Mouse (Mus musculus) limb, embryonic 11.5 days (tissue): Measurements from ENCODE around the gene Eno4. TPM values are rescaled to one million over a fixed set of nuclear protein-coding genes. Genes with fewer than 3 reads are reported as not detected.
A peak's percentile ranks its signal among the peaks of the same experiment; 100 is the strongest.

Experiments
- ATAC-seq: fragments of 200-750 bp; cut with Nextera tagmentation; 2 replicates; pipeline ENCODE4 v1.8.0; 2017; ENCODE audit warnings: low read depth; ENCODE audit not compliant: insufficient number of reproducible peaks, low FRiP score, low TSS enrichment
- DNase-seq: peaks from one replicate; pipeline ENCODE4 v3.0.0-alpha.2; 2015; ENCODE audit warnings: low spot score
- H3K27ac ChIP-seq: fragments of 300-500 bp; sonication (generic); replicated peaks from 2 replicates; pipeline ENCODE4 v1.5.1; 2014; ENCODE audit warnings: low read depth, mild to moderate bottlenecking, low read length
- H3K27me3 ChIP-seq: fragments of 300-500 bp; sonication (generic); 2 replicates; pipeline ENCODE4 v1.6.1; 2014; ENCODE audit warnings: mild to moderate bottlenecking, low read length, mixed read lengths; ENCODE audit not compliant: control insufficient read depth, insufficient read depth
- H3K36me3 ChIP-seq: fragments of 300-500 bp; sonication (generic); 2 replicates; pipeline ENCODE4 v1.6.1; 2014; ENCODE audit warnings: mild to moderate bottlenecking, low read length, moderate library complexity, mixed read lengths; ENCODE audit not compliant: control insufficient read depth, insufficient read depth
- H3K4me1 ChIP-seq: fragments of 300-500 bp; sonication (generic); 2 replicates; pipeline ENCODE4 v1.6.1; 2014; ENCODE audit warnings: low read length, mixed read lengths; ENCODE audit not compliant: control insufficient read depth, insufficient read depth
- H3K4me2 ChIP-seq: fragments of 300-500 bp; sonication (generic); 2 replicates; pipeline ENCODE4 v1.6.1; 2014; ENCODE audit warnings: low read depth, mild to moderate bottlenecking, moderate library complexity; ENCODE audit not compliant: severe bottlenecking
- H3K4me3 ChIP-seq: fragments of 300-500 bp; sonication (generic); 2 replicates; pipeline ENCODE4 v1.5.1; 2014; ENCODE audit warnings: low read depth, low read length
- H3K9ac ChIP-seq: fragments of 300-500 bp; sonication (generic); 2 replicates; pipeline ENCODE4 v1.6.1; 2014; ENCODE audit warnings: mild to moderate bottlenecking, low read length
- H3K9me3 ChIP-seq: fragments of 300-500 bp; sonication (generic); 2 replicates; pipeline ENCODE4 v1.6.1; 2016; ENCODE audit warnings: low read length; ENCODE audit not compliant: control insufficient read depth
- WGBS: fragments of 180-500 bp; shearing (Covaris S2); extraction: QIAGEN DNeasy Blood & Tissue Kit; methylation state at CpG from one replicate; pipeline ENCODE4 v1.1.7; 2014; 5-methylcytosine and 5-hydroxymethylcytosine counted together
- polyA plus RNA-seq: library from polyadenylated mRNA; unstranded; fragments of >200 nt; fragmentation: Nextera tagmentation; extraction: Ambion mirVana; gene quantifications from 2 replicates; pipeline ENCODE4 v1.2.1, GENCODE M21; 2014

Eno4 gene
- polyA plus RNA-seq, 1 experiment from 2014 or later: 0.59 TPM

DNA sequence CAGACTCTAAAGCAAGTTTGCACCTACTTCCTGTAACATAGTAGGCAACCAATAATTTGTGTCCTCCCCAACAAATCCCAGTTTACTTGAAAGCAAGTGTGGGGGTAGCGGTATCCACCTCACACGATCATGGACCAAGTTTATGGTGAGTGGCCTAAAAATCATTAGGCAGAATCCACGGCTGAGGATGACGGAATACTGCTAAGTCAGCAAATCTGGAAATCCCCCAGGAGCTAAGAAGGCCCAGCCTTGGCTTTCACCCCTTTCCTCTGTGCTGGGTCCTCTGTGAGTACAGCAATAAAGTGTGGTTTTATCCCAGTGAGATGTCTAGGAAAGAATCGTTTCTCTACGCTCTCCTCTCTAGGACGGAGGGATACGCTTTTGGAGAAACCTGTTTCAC is 11.6 kb downstream of the Eno4 start:
- no peak overlapping the region for H3K4me2 ChIP-seq
- ATAC-seq: no peak
- 93% methylated on average over 8 of the region's 8 CpGs for WGBS

DNA sequence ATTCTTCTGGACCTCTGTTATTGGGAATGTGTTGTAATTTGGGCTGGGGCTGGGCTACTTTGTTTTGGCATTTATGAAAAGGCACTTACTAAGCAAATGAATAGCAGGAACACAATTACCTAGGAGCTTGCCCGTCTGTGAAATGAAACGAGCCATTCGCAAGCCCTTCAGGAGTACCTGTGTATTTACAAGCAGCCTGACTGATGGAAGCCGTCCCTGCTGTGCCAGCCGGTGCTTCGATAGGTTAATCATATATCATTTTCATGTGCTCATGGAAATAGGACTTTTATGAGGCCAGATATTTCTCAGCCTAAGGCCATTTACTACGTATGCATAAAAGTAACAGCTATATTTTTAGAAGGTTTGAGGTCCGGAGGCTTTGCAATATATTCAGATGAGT is 19.8 kb downstream of the Eno4 start:
- WGBS: 35% methylated on average over 8 of the region's 8 CpGs
- no peak overlapping the region for H3K9ac ChIP-seq
- H3K4me3 ChIP-seq: no peak overlapping the region
- no peaks in the 10 kb centered on the region for H3K4me1 ChIP-seq
- peaks cover 3% of the 10 kb centered on the region; the same call in 1 of the 2 replicates for H3K27me3 ChIP-seq
- no peak for ATAC-seq
- DNase-seq: no peak
- no peak overlapping the region for H3K4me2 ChIP-seq
- H3K9me3 ChIP-seq: no peaks in the 10 kb centered on the region
- H3K27ac ChIP-seq: no peak overlapping the region
- H3K36me3 ChIP-seq: no peaks in the 10 kb centered on the region

More for the DNA sequence above, 11.6 kb downstream of the Eno4 start:
- DNase-seq: no peak
- Histone ChIP-seq H3K4me3 (no peak overlapping the region), H3K9ac (no peak overlapping the region), H3K9me3 (no peaks in the 10 kb centered on the region), H3K36me3 (no peaks in the 10 kb centered on the region), H3K27me3 (no peaks in the 10 kb centered on the region), H3K4me1 (no peaks in the 10 kb centered on the region), H3K27ac (no peak overlapping the region)

DNA sequence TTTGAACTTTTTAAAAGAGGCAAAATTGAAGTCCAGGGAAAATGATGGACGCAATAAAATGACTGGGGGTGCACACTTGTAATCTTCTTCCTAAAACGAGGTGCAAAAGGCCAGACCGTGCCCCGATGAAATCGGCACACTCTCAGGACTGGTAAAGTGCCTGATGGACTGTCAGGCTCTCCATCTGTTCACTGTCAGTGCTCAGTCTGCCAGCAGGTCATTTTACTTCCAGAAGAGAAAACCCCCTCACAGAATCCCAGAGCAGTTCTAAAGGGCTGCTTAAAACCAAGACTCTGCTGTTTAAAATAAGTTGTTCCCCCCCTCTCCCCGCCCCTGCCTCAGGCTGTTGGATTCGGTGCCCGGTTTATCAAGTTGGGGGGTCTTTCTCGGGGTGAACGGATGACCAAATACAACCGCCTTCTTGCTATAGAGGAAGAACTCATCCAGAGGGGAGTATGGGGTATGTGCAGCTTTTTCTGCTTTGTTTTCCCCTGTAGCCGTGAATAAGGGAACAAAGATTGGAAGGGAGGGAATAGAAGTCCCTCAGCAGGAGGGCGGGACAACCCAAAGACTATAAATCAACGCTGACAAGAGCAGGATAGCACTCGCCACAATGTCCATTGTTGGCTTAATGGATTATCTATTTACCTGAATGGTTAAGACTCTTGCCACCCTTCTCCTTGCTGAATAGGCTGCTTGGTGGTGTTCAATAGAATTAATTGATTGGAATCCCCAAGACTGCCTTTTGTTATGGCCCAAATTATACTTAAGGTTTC is 25.7 kb downstream of the Eno4 start:
- peaks cover 19% of the 10 kb centered on the region for H3K4me1 ChIP-seq
- DNase-seq (no peak), ATAC-seq (no peak)
- no peaks in the 10 kb centered on the region for H3K9me3 ChIP-seq
- no peak overlapping the region for H3K27ac ChIP-seq
- no peak overlapping the region for H3K4me3 ChIP-seq
- no peak overlapping the region for H3K4me2 ChIP-seq
- no peaks in the 10 kb centered on the region for H3K36me3 ChIP-seq
- 33% methylated on average over 15 of the region's 15 CpGs for WGBS
- H3K27me3 ChIP-seq: peaks cover 4% of the 10 kb centered on the region; the same call in 1 of the 2 replicates
- no peak overlapping the region for H3K9ac ChIP-seq

DNA sequence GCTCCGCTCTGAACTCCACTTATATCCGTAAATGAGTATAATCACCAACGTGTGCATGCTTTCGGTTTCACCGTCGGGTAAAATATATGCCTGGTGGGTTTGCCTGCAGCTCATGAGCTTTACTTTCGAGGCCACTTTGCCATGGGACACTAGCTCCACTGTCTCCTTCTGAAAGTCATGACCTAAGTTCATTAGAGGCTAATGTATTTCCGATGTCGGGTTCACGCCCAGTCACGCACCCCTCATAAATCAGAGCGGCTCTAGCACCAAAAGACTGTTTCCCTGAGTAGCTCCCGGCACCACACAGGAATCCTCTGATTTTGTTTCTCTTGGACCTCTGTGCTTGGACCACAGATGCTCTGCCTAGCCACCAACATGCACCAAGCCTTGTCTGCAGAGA is 27.6 kb downstream of the Eno4 start:
- Histone ChIP-seq H3K4me1 (peaks cover 19% of the 10 kb centered on the region), H3K4me2 (no peak overlapping the region)
- 21% methylated on average over 13 of the region's 13 CpGs for WGBS

DNA sequence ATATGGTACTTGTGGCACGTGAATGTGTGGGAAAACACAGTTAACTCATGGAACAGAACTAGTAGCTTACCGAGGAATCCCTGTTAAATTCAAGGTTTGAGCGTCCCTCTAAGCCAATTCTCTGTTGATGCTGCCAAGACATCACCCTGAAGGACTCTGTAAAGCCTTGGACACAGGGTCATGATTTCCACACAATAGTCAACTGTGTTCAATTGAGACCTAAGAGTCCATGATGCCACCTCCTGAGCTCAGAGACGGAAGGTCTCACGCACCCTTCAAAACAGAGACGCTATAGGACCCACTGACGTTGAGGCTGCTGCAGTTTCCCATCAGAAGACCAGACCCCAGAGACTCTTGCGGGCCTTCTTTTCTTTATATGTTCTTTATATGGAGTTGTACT is 30.9 kb downstream of the Eno4 start:
- H3K9ac ChIP-seq: no peak overlapping the region
- no peak overlapping the region for H3K4me2 ChIP-seq
- no peaks in the 10 kb centered on the region for H3K36me3 ChIP-seq
- H3K9me3 ChIP-seq: no peaks in the 10 kb centered on the region
- H3K4me1 ChIP-seq: peaks cover 12% of the 10 kb centered on the region; the same call in 1 of the 2 replicates
- H3K4me3 ChIP-seq: no peak overlapping the region
- H3K27me3 ChIP-seq: no peaks in the 10 kb centered on the region
- ATAC-seq (no peak), DNase-seq (no peak)
- WGBS: 96% methylated on average over 8 of the region's 8 CpGs
- no peak overlapping the region for H3K27ac ChIP-seq

More for the DNA sequence above, 27.6 kb downstream of the Eno4 start:
- no peak overlapping the region for H3K27ac ChIP-seq
- no peaks in the 10 kb centered on the region for H3K9me3 ChIP-seq
- H3K4me3 ChIP-seq: no peak overlapping the region
- DNase-seq (peak; percentile 40), ATAC-seq (no peak)
- H3K36me3 ChIP-seq: no peaks in the 10 kb centered on the region
- no peak overlapping the region for H3K9ac ChIP-seq
- peaks cover 4% of the 10 kb centered on the region; the same call in 1 of the 2 replicates for H3K27me3 ChIP-seq

DNA sequence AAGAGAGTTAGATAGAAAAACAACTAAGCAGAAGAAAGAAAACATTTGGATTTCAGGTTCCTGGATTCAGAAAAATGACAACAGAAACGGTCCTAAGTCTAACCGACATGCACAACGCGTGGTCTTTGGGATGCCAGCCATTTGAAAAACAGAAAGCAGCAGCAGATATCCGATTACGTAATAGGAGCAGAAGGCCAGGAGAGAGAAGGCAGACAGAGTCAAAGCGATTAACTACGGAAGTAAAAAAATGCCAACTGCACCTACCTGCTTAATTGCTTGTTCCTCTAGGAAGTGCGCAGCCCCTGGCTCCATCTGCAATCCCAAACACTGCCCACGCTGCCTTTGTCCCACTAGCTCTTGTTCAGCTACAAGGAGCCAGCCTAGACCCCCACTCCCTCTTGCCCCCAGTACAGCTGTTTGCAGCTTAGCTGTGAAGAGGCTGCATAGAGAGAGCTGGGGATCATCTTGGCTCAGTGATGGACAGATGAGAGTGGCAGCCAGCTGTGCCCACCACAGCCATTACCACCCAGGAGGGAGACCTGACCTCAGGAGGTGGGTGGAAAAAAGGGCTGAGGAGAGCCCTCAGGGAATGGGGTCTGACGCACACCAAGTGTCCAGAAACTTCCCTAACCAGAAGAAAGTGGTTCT is 32.1 kb downstream of the Eno4 start:
- H3K4me1 ChIP-seq: peaks cover 7% of the 10 kb centered on the region; the same call in 1 of the 2 replicates
- DNase-seq: no peak
- H3K4me2 ChIP-seq: no peak overlapping the region
- H3K27ac ChIP-seq: no peak overlapping the region
- H3K36me3 ChIP-seq: no peaks in the 10 kb centered on the region
- no peak for ATAC-seq
- no peak overlapping the region for H3K4me3 ChIP-seq
- no peak overlapping the region for H3K9ac ChIP-seq
- WGBS: 73% methylated on average over 11 of the region's 11 CpGs
- H3K27me3 ChIP-seq: no peaks in the 10 kb centered on the region
- H3K9me3 ChIP-seq: no peaks in the 10 kb centered on the region

DNA sequence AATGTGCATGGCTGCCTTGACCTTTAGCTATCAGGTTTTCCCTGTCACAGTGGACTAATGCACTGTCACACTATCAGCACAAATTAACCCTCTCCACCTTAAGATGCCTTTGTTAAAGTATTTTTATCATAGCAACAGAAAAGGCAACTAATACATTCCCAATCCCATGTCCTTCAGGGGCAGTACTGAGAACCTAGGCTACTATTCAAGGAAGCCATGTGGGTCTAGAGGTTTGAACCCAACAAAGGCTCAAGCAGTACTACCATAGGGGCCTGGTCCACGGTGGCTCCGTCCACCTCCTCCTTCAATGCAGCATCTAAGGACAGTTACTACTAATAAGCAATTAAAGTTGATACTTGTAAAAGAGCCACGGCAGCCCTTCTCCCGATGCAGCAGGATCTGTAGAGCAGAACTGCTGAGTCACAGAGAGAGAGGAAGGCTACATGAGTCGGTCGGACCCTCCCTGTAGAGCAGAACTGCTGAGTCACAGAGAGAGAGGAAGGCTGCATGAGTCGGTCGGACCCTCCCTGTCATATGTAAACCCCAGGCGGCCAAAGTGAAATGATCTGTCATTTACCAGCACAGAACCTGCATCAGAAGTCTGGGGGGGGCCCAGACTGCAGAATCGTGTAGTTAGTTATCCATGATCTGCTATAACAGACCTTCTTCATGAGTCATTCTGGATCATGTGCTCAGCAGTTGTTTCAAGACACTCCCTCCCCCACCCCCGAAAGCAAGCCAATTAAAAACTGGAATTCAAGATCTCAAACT is 35.4 kb downstream of the Eno4 start:
- Histone ChIP-seq H3K4me2 (no peak overlapping the region), H3K4me1 (no peaks in the 10 kb centered on the region), H3K27ac (no peak overlapping the region), H3K9ac (no peak overlapping the region), H3K9me3 (no peaks in the 10 kb centered on the region), H3K4me3 (no peak overlapping the region), H3K36me3 (no peaks in the 10 kb centered on the region), H3K27me3 (no peaks in the 10 kb centered on the region)
- WGBS: 64% methylated on average over 11 of the region's 11 CpGs
- DNase-seq (no peak), ATAC-seq (no peak)

DNA sequence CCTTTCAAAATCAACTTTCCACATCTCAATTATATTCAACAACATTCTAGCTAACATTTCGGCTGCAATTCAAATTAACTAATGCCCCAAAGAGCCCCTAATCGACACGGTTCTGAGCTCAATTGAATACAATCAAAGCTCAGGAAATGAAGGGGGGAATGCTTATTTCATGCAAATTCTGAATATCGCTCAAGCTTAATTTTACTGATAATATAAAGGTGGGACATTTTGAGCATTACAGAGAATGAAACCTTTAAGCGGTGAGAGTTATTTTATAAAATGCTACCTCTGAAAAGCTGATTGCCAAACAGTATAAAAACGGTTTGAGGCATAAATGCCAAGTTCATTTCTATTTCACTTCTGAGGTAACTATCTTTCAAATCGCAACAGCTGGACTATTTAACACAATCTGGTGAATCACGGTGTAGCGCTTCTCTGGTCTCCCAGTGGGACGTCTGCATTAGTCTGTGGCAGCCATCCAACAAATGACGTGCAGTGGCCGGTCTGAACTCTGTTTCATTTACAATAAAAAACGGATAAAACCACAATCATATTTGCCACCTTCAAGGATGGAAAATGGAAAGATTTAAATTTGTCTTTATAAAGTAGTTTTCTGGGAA is 36.3 kb downstream of the Eno4 start:
- Histone ChIP-seq H3K4me2 (no peak overlapping the region), H3K4me1 (no peaks in the 10 kb centered on the region), H3K36me3 (no peaks in the 10 kb centered on the region), H3K4me3 (no peak overlapping the region), H3K9ac (no peak overlapping the region), H3K9me3 (no peaks in the 10 kb centered on the region), H3K27me3 (no peaks in the 10 kb centered on the region), H3K27ac (no peak overlapping the region)
- WGBS: 57% methylated on average over 13 of the region's 13 CpGs
- DNase-seq: no peak
- no peak for ATAC-seq
